Mouse (Mus musculus) megakaryocyte progenitor cell, adult 5-6 weeks (primary cell): ENCODE results near the gene Setd1a. TPM values are rescaled to one million over a fixed set of nuclear protein-coding genes. Genes with fewer than 3 reads are reported as not detected.
A peak's percentile ranks its signal among the peaks of the same experiment; 100 is the strongest.
"Not testable (repeated sequence)": the region's sequence is repeated elsewhere in the genome, so short reads cannot be mapped to it uniquely, and the experiment has no call there.

Source experiments
- ATAC-seq: replicated peaks from 2 replicates; pipeline ENCODE4 v1.8.0; 2016; ENCODE audit warnings: mild to moderate bottlenecking, moderate TSS enrichment, inconsistent platforms; ENCODE audit not compliant: poor library complexity
- total RNA-seq, 2 experiments: library from RNA; stranded (forward) in 1 of 2; stranded (reverse) in 1 of 2; fragments of 157-497, 149-512 nt in 1 of 2; fragments of 200-1000 nt in 1 of 2; gene quantifications; 2 replicates each; pipeline versions ENCODE4 v1.2.3 to v1.2.4; 2015 to 2017

The Setd1a gene
- total RNA-seq (2015) (54.7 and 67.2 TPM in 2 replicates), total RNA-seq (2017) (9.7 and 13.6 TPM in 2 replicates)

GRCm38 (mm10) chr7:127776426-127776825 lies at the start of gene Setd1a:
Gene Setd1a, plus strand, starts transcription at chr7:127776670.
- peak; percentile 54 for ATAC-seq

GRCm38 (mm10) chr7:127727898-127728297 lies 48.6 kb upstream of the Setd1a start:
- peak; percentile 64 for ATAC-seq

GRCm38 (mm10) chr7:127730170-127730569 lies 46.3 kb upstream of the Setd1a start:
- ATAC-seq, result no peak

- not testable (repeated sequence) for ATAC-seq
Observed at GRCm38 (mm10) chr7:127732066-127732465, 44.4 kb upstream of the Setd1a start, which contains the start of gene Ctf2. Gene Ctf2, minus strand, starts transcription at chr7:127732166.

- ATAC-seq, result peak; percentile 49
Observed at GRCm38 (mm10) chr7:127744366-127745045, 32.0 kb upstream of the Setd1a start, which contains the start of gene Fbxl19. Gene Fbxl19, plus strand, starts transcription at chr7:127744543.

GRCm38 (mm10) chr7:127745251-127745651 lies 31.2 kb upstream of the Setd1a start:
- ATAC-seq, result peak; percentile 81

- peak; percentile 63 for ATAC-seq
Observed at GRCm38 (mm10) chr7:127745652-127746493, 30.6 kb upstream of the Setd1a start.

GRCm38 (mm10) chr7:127746494-127747491 lies 29.7 kb upstream of the Setd1a start:
- no peak for ATAC-seq

- no peak for ATAC-seq
Observed at GRCm38 (mm10) chr7:127747559-127748234, 28.8 kb upstream of the Setd1a start.

GRCm38 (mm10) chr7:127748235-127748560 lies 28.3 kb upstream of the Setd1a start:
- ATAC-seq, result no peak

GRCm38 (mm10) chr7:127750131-127751127 lies 26.0 kb upstream of the Setd1a start:
- ATAC-seq, result no peak

GRCm38 (mm10) chr7:127751619-127752018 lies 24.9 kb upstream of the Setd1a start:
- ATAC-seq, result no peak

GRCm38 (mm10) chr7:127752069-127752468 lies 24.4 kb upstream of the Setd1a start:
- ATAC-seq, result no peak

- ATAC-seq, result no peak
Observed at GRCm38 (mm10) chr7:127753158-127753557, 23.3 kb upstream of the Setd1a start.

GRCm38 (mm10) chr7:127753741-127754140 lies 22.7 kb upstream of the Setd1a start:
- no peak for ATAC-seq

GRCm38 (mm10) chr7:127759716-127760115 lies 16.8 kb upstream of the Setd1a start:
- ATAC-seq, result peak; percentile 62

- ATAC-seq, result no peak
Observed at GRCm38 (mm10) chr7:127760478-127760877, 16.0 kb upstream of the Setd1a start.

GRCm38 (mm10) chr7:127761026-127761425 lies 15.4 kb upstream of the Setd1a start:
- ATAC-seq, result peak; percentile 94

- no peak for ATAC-seq
Observed at GRCm38 (mm10) chr7:127763642-127764041, 12.8 kb upstream of the Setd1a start.
